Mouse (Mus musculus) forebrain, embryonic 11.5 days (tissue): ENCODE measurements at regions not wholly inside any gene's neighbourhood (a gene's known extent, or its start where the extent isn't known, plus 50 kb on each side); places are given as distances from the start of the nearest gene placed in this dataset.

Experiments used
- ATAC-seq: fragments of 200-750 bp; cut with Nextera tagmentation; replicated peaks from 2 replicates; pipeline ENCODE4 v1.8.0; 2017; ENCODE audit warnings: moderate TSS enrichment; ENCODE audit not compliant: low FRiP score
- DNase-seq: peaks from one replicate; pipeline ENCODE4 v3.0.0-alpha.2; 2017; ENCODE audit warnings: low spot score
- H3K27ac ChIP-seq: fragments of 300-500 bp; sonication (generic); 2 replicates; pipeline ENCODE4 v1.5.1; 2014; ENCODE audit warnings: low read depth, low read length
- H3K27me3 ChIP-seq: fragments of 300-500 bp; sonication (generic); 2 replicates; pipeline ENCODE4 v1.6.1; 2014; ENCODE audit warnings: mild to moderate bottlenecking, low read length, mixed read lengths; ENCODE audit not compliant: control insufficient read depth, insufficient read depth
- H3K36me3 ChIP-seq: fragments of 300-500 bp; sonication (generic); 2 replicates; pipeline ENCODE4 v1.6.1; 2014; ENCODE audit warnings: mild to moderate bottlenecking, low read length, moderate library complexity, mixed read lengths; ENCODE audit not compliant: control insufficient read depth, insufficient read depth
- H3K4me1 ChIP-seq: fragments of 300-500 bp; sonication (generic); replicated peaks from 2 replicates; pipeline ENCODE4 v1.6.1; 2014; ENCODE audit warnings: low read length, mixed read lengths; ENCODE audit not compliant: control insufficient read depth, insufficient read depth
- H3K4me2 ChIP-seq: fragments of 300-500 bp; sonication (generic); 2 replicates; pipeline ENCODE4 v1.6.1; 2014; ENCODE audit warnings: low read depth, mild to moderate bottlenecking, low read length, moderate library complexity, mixed read lengths; ENCODE audit not compliant: severe bottlenecking
- H3K4me3 ChIP-seq: fragments of 300-500 bp; sonication (generic); 2 replicates; pipeline ENCODE4 v1.5.1; 2014; ENCODE audit warnings: low read depth, low read length
- H3K9ac ChIP-seq: fragments of 300-500 bp; sonication (generic); 2 replicates; pipeline ENCODE4 v1.6.1; 2014; ENCODE audit warnings: low read length
- H3K9me3 ChIP-seq: fragments of 300-500 bp; sonication (generic); 2 replicates; pipeline ENCODE4 v1.6.1; 2016; ENCODE audit warnings: low read length, mixed read lengths; ENCODE audit not compliant: control insufficient read depth
- WGBS: fragments of 180-500 bp; shearing (Covaris S2); extraction: QIAGEN DNeasy Blood & Tissue Kit; methylation state at CpG from one replicate; pipeline ENCODE4 v1.1.7; 2014; 5-methylcytosine and 5-hydroxymethylcytosine counted together

GRCm38 (mm10) chr7:71706201-71706600, 354.9 kb upstream of the Gm10295 start:
- Histone ChIP-seq H3K9ac (no peak overlapping the region), H3K36me3 (no peaks in the 10 kb centered on the region), H3K4me3 (no peak overlapping the region), H3K27me3 (no peaks in the 10 kb centered on the region; the same call in 1 of the 2 replicates), H3K27ac (no peak overlapping the region), H3K9me3 (no peaks in the 10 kb centered on the region), H3K4me1 (no peaks in the 10 kb centered on the region; the same call in 1 of the 2 replicates), H3K4me2 (no peak overlapping the region)
- ATAC-seq (no peak), DNase-seq (no peak)
- WGBS: 52% methylated on average over 3 of the region's 3 CpGs

DNA sequence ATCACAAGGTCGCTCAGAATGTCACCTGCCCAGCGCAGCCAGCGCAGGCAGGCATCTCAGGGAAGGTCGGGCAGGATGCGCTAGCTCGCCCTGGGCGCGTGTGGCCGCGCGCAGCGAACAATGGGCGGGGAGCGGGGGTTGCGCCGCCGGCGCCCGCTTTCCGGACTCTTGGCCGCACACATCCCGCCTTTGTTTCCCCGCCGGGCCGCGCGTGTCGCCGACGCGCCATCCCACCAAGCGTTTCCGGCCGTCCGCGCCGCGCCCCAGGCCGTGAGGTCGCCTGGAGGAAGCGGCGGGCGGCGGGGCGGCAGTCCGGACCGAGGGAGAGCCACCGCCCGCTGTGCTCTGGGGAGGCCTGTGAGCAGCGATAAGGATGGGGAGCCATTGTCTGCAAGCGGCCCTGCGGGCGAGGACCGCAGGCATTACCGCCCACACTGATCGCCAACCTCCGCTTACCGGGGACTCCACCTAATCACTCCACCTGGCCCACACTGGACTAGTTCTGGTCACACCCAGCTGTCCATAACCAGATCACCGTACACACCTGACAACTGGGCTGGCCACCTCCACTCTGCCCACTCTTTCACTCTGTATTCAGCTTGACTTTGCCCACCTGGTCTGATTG, 354.3 kb upstream of the Gm10295 start:
- WGBS: under 1% methylated on average over 54 of the region's 59 CpGs
- Histone ChIP-seq H3K9me3 (no peaks in the 10 kb centered on the region), H3K9ac (peak overlapping the region; percentile 93), H3K27me3 (no peaks in the 10 kb centered on the region; the same call in 1 of the 2 replicates), H3K4me1 (no peaks in the 10 kb centered on the region; the same call in 1 of the 2 replicates), H3K36me3 (no peaks in the 10 kb centered on the region), H3K4me2 (peak overlapping the region; percentile 96), H3K4me3 (peak overlapping the region; percentile 54), H3K27ac (no peak overlapping the region)
- ATAC-seq: peak; percentile 91
- DNase-seq: peak; percentile 81

DNA sequence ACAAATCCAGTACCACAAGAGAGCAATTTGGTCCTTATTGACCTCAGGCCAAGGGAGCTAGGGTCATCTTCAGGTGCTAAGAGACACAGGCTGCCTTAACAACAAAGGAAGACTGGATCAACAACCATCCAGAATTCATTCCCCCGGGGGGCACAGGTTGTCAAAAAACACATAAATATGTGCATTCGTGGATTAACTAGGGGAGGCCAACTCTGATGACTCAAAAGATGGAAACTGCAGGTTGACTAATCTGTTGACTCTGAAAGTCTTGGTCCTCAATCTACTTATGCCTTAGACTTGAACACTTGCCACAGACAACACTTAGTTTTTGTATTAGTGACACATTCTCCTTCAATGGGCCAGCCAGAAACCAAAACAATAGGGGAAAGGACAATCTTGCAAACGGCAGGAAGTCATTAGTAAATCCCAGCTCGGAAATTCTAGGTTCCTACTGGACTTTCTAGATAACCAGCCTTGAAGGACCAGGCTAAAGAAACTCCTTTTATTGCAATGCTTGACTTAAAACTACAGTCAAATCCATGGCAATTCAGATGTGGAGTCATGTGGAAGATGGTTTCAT, 353.5 kb upstream of the Gm10295 start:
- ATAC-seq (no peak), DNase-seq (no peak)
- peak overlapping the region; percentile 93; the same call in 1 of the 2 replicates for H3K9ac ChIP-seq
- no peaks in the 10 kb centered on the region; the same call in 1 of the 2 replicates for H3K27me3 ChIP-seq
- peak overlapping the region; percentile 96; the same call in 1 of the 2 replicates for H3K4me2 ChIP-seq
- no peaks in the 10 kb centered on the region for H3K36me3 ChIP-seq
- H3K27ac ChIP-seq: no peak overlapping the region
- no peaks in the 10 kb centered on the region for H3K9me3 ChIP-seq
- H3K4me1 ChIP-seq: no peaks in the 10 kb centered on the region; the same call in 1 of the 2 replicates
- peak overlapping the region; percentile 54; the same call in 1 of the 2 replicates for H3K4me3 ChIP-seq
- WGBS: 58% methylated on average over 4 of the region's 4 CpGs
